Mouse (Mus musculus) hematopoietic stem cell, adult 5-6 weeks (primary cell): ENCODE measurements around the gene Cdc14a. TPM values are rescaled to one million over a fixed set of nuclear protein-coding genes. Genes with fewer than 3 reads are reported as not detected.

Source experiments
- ATAC-seq, 2 experiments: fragments of 125-278 bp in 1 of 2; replicated peaks in 1 of 2; 2 replicates each; pipeline ENCODE4 v1.8.0; 2016 to 2017; ENCODE audit warnings: inconsistent platforms in 2 of 2, mild to moderate bottlenecking in 2 of 2, moderate number of reproducible peaks in 2 of 2, low read depth in 1 of 2, moderate TSS enrichment in 1 of 2; ENCODE audit not compliant: low FRiP score in 2 of 2, poor library complexity in 2 of 2, severe bottlenecking in 2 of 2, insufficient read depth in 1 of 2, low TSS enrichment in 1 of 2
- total RNA-seq: library from RNA; stranded (forward); fragments of 172-1452, 232-1000 nt; gene quantifications from 2 replicates; pipeline ENCODE4 v1.2.3, GENCODE M21; 2017

Gene Cdc14a
- total RNA-seq, 1 experiment from 2014 or later: 44.7 TPM

DNA sequence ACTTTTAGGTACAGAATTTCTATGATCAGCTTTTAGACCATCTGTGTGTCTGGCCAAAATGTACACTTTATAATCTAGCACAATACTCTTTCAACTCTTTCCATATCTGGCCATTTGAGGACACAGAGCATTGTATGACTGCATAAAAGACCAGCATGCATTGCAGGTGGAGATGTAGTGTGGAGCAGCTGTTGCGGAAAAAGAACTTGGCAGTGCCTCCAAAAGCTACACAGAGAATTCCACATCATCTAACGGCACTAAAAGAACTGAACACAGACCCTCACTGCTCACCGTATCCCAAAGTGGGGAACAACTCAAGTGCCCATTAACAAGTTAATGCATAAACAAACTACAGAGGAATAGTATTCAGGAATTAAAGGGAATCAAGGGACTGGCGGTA lies 112.0 kb downstream of the Cdc14a start:
- ATAC-seq: no peak

DNA sequence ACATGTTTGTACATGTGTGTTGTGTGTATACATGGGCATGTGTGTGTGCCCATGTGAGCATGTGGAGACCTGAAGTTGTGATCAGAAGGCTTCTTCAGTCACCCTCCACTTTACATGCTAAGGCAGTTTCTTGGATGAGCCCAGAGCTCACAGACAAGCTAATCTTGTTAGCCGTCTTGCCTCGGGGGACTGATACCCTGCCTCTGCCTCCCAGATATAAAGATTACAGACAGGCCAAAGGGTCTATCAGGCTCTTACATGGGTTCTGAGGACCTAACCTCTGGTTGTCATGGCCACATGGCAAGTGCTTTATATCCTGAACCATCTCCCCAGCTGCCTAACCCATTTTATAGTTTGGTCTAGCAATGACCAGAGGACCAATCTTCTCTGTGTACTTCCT lies 112.7 kb downstream of the Cdc14a start:
- no peak for ATAC-seq

DNA sequence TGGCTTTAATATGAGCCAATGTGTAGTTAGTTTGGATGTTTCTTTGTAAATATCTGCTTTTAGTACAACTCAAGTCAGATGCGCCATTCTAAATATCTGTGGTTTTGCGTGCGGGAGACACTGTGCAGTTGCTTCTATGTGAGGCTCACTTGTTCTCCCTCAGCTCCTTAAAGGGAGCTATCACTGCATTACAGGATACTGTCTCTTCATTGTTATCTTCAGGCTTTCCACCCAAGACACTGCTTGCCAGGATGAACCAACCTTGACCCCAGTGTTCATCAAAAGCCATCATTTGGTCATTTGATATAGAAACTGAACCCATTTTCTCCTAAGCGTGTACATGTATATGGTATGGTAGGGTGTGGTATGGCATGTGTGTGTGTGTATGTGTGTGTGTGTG lies 113.2 kb downstream of the Cdc14a start:
- ATAC-seq: no peak

DNA sequence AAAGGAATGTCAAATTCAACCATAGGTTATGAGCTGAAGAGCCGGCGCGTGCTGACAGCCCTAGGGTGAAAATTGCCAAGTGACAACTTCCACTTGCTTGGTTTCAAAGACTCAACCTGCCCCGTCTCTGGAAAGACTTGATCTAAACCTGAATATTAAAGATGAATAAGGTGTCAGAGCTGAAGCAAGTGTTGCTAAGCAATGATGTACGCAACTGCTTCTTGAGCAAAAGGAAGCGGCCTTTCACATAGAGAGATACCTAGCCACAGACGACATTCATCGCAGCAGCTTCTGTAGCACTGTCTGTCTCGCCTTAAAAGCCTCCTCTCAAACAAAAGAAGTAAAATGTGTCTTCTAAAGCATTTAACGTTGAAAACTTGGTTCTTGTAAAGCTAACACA lies 113.8 kb downstream of the Cdc14a start:
- ATAC-seq: no peak

DNA sequence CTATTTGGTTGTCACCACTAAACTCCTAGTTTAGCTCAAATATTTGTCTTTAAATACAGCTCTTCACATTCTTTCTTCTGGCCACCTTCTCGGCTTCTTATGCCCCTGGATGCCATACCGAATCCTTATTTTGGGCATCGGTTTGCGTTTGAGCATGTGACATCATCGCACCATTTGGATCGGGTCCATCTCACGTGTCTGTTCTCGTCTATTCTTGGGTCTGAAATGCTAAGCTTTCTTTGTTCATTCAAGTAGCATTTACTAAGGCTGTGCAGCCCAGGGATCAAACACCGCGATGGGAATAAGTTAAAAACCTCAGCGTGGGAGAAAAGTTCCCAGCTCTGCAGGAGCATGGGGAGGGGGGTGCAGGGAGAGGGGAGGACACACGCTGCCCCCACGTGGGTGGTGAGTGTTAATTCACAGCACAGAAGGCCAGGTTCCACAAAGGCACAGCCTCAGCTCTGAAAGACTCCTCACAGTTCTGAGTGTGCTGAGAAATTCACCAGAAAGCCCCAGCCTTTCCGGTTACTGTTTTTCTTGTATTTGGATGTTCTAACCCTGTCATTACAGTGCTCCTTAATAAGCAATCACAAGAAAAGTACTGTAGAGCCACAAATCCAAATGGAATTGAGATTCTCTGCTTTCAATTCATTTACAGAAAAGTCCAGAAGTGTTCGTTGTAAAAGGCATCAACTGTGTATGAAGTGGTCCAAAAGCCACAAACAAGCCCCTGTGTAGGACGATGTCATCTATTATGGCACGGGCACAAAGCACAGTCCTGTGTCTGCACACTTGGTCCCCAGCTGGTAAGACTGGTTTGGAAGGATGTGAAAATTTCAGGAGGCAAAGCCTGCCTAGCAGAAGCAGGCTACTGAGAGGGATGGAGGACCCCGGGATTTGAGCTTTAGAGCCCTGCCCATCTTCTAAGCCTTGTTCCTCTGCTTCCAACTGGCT lies 118.8 kb downstream of the Cdc14a start:
- no peak; a peak in 1 of 4 replicates for ATAC-seq

DNA sequence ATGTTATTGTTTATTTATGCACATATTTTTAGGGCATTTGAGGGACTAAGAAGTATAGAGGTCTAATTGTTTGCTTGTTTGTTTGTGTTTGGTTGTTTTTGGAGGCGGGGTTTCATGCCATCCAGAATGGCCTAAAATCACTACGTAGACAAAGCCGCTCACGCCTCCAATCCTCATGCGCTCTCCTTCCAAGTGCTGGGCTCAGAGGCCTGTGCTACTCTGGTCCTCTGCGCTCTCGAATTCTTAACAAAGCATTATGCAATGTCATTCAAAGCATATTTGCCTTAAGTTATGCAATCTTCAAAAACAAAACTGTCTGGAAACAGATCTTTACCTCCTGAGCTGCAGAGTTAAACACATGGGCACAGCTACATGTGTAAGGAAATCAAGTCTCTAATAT lies 121.3 kb downstream of the Cdc14a start:
- ATAC-seq: no peak

DNA sequence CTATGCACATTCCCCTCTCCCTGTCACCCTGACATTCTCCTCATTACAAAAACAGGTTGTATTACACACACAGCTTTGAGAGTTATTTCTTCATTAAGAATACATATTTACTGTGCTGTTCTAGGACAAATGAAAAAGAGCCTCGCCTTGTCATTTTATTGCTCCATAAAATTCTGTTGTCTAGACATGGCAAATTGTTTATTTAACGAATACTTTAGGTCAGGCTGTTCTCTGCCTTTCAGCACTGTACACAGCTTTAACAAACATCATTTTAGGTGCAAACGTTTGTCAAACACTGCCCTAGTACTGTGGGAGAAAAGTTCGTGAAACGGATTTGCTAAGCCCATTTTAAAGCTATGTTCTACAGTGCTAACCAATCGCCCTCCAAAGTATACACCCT lies 122.1 kb downstream of the Cdc14a start:
- ATAC-seq: no peak

DNA sequence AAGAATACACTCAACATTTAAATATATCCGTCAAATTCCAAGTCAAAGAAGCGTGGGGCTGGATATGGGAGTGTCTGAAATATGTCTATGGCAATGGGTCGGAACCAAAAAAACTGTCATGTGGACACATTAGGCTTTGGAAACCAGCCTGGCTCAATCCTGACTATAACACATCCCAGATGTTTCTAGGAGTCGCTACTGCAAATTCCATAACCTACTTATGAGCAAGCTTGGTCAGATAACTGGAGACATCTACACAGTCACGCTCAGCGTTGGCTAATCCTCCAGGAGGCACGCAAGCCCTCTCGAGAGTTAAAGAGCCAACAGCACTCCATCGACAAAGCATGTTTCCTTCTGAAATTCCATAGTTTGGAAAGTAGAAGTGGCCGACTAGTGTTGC lies 125.1 kb downstream of the Cdc14a start:
- ATAC-seq: no peak

DNA sequence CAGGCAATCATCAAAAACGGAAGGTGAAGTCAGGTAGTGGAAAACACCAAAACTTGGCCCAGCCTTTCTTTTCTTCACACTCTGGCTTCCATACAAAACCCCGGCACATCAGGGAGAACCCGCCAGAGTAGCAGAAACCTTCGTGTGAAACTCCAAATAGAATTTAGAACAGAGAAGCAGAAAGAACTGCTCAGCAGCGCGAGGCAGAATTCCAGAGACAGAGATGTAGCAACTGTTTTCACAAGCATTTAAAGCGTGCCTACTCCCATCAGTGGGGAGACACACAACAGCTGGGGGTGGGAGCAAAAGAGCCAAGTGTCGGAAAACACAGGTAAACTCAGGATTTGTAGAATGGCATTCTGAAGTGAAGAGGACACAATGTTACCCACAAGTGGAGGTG lies 125.8 kb downstream of the Cdc14a start:
- no peak for ATAC-seq

DNA sequence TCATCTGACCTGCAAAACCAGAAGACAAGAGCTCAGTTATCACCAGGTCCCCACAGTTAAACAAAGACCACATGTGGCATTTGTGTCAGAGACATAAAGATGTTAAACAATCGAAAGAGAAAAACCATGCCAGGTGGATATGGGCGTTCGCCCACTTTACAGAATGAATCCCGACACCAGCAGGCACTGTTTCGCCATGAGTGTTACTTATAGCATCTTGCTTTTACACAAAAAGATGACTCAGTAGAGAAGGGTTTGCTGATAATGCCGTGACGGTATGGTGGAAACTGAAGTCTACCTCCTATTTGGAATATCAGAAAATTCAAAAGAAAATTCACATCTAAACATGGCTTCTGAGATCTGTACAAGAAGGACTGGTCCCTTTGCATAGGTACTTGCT lies 126.7 kb downstream of the Cdc14a start:
- no peak for ATAC-seq

DNA sequence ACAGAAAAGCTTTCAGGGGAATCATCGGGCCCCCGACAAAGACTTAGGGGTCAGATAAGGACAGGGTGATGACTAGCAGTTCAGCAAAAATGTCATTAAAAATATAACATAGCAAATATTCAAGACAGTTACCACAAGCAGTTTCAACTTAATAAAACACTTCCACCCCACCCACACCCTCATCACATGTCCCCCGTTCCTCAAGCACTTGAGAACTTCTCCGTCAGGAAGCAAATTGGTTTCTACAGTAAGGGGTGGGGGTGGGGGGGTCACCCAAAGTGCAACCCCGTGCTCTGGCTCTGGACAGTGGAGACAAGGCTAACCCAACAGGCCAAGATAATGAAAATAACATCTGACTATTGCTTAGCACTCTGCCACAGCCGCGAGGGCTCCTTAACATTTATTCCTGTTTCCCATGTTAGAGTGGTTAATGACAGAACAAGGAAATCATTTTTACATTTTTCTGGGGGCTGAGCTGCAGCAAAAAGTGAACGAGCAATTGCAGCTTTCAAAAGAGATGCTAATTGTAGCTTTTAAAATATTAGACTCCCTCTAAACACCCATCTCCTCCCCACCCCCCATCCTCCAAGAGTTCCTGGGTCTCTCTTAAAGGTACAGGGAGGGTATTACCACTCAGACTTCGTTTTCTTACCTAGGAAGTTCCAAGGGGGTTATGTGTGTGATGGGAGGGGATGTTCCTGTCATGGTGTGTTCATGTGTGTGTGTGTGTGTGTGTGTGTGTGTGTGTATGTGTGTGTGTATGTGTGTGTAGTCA lies 133.6 kb downstream of the Cdc14a start:
- no peak for ATAC-seq

DNA sequence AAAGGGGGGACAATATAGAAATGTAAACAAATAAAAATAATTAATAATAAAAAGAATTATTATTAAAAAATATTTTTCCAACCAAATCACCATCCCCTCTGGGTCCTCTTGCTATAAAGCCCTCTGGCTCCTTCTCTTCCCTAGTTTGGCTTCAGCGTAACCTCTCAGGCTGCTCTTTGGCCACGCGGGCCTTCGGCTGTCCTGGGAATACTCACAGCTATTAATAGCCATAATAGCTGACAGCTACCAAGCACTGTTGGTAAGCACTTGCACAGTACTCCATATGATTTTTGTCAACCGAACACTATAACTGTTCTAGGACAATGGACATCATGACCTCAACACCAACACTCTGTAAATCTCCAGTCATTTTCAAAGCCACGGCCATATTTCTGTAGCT lies 135.0 kb downstream of the Cdc14a start:
- no peak for ATAC-seq

DNA sequence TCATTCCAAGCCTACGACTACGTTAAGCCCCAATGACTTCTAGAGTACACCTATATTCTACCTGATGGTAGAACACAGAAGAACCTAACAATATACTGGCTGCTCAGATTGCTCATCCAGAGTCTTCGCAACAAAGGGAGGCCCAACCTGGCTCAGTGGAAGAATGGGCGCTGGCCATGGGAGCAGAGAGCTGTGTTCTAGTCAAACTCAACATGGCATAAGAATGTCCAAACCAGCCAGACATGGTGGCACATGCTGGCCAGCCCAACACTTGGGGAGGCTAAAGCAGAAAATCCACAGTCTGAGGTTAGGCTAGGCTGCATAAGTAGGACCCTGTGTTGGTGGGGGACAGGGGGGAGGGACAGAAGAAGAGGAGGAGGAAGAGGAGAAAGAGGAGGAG lies 139.1 kb downstream of the Cdc14a start:
- no peak for ATAC-seq

DNA sequence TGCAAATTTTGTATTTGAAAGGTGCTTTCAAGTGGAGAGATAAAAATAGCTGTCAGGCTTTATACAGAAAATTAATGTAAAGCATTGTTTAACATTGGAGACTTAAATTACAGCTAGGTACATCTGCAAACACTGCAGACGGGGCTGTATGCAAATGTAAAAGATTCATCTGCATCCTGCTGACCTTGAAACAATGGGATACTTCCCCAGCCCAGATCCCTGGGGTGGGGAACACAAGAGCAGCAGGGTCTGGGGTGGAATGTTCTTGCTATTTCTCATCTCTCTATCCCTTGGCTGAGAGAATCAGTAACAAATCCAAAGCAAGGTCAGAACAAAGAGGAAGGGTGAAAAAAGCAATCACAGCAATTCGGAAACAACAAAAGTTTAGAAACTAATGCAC lies 139.8 kb downstream of the Cdc14a start:
- no peak for ATAC-seq

DNA sequence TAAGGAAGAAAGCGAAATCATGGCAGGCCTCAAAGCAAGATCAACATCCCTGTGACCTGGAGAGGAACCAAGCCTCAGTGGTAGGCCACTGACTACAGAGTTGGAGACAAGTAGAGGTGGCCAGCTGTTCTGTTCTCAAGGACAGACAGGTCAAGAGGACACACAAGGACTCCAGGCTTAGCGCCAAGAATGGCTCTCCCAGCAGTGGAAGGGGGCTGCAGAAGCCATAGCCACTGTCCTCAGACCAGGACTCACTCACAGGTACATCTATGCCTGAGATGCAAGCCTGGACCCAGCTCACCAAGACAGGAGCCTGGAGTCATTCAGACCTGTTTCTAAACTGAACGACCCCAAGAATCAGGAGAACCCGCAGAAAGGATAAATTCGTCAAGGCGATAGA lies 142.2 kb downstream of the Cdc14a start:
- ATAC-seq: no peak

DNA sequence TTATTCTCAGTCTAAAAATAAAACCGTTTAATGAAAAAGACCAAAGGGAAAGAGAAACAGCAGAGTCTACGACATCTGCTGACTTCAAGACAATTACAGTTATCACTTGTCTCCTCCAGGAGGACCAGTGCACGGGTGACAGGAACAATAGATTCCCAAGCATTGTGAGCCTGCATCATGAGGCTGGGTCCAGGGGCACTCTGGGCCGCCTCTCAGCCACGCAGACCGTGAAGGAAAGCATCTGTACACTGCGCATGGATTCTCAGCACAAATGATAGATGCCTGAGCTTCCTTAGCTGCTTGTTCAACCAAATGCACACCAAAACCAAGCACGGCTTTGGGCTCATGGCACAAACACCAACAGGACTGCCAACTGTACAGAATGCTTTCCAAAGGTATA lies 146.7 kb downstream of the Cdc14a start:
- ATAC-seq: no peak

DNA sequence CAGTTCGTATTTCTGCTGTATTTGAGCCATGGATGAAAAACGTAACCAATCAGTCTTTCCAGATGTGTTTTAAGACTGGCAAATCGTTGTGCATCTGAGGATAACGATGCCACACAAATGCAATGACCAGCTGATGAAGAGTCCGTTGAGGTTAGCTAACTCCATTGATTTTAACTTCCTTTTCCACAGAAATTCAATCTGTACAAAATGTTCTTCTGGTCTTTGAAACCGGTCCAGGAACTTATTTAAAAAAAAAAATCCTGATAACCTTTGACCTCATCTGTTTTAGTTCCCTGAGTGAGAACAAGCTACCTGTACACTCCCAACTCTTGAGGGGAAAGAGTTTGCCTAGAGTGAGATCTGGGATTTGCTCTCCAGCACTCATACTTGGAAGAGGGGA lies 152.2 kb downstream of the Cdc14a start:
- no peak for ATAC-seq

DNA sequence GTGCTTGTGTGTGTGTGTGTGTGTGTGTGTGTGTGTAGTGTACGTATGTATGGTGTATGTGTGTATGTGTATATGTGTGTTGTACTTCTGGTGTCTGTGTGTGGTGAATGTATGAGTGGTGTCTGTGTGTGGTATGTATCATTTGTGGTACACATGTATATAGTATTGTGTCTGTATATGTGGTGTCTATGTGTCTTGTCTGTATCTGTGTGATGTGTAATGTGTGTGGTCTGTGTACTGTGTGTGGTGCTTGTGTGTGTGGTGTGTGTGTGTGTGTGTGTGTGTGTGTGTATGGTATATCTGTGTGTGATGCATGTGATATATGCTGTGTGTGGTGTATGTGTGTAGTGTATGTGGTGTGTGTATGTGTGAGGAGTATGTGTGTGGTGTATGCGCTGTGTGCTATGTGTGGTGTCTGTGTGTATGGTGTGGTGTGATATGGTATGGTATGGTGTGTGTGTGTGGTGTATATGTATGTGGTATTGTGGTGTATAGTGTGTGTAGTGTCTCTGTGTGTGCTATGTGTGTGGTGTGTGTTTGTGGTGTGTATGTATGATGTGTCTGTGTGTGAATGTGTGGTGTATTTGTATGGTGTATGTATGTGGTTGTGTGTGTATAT lies 156.7 kb downstream of the Cdc14a start:
- no peak for ATAC-seq
